Mouse (Mus musculus): ENCODE results near the gene Rfc5.

Rfc5 gene

DNA sequence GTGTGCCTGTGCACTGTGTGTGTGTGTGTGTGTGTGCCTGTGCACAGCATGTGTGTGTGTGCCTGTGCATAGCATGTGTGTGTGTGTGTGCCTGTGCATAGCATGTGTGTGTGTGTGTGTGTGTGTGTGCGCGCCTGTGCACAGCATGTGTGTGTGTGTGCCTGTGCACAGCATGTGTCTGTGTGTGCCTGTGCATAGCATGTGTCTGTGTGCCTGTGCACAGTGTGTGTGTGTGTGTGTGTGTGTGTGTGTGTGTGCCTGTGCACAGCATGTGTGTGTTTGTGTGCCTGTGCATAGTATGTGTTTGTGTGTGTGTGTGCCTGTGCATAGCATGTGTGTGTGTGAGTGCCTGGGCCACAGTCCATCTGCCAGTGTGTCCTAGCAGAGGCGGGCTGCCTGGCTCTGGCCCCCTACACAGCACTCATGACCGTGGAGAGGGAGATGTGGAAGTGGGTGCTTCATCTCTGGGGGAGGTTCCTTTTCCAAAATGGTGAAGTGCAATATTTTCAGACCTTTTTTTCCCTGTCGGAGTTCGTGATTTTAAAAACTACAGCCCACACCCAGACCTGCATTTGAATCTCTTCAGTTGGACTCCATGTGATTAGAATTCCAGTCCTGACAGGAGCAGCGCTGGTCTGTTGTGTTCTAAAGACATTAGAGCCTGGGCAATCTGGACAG is 14.3 kb downstream of the Rfc5 start:
- no peak for DNase-seq (ENCODE audit: low spot score in 2 of 2)

DNA sequence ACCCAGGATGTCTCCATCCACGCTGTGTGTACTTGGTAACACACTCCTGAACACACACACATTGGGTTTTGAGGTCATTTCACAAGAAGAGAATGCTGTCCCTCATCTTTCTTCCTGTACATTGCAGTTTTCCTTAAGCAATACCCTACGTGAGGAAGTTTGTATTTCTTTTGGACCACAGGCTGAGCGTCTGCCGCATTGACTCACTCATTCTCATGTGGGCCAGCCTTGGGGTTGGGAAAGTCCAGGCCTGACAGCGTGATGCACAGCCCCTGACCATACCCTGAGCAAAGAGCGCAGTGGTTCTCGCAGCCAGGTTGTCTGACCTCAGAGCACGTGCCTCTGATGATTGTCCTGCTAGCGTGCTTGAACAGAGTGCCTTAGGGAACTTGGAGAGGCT is 15.4 kb downstream of the Rfc5 start:
- no peak for DNase-seq (ENCODE audit: low spot score in 2 of 2)

DNA sequence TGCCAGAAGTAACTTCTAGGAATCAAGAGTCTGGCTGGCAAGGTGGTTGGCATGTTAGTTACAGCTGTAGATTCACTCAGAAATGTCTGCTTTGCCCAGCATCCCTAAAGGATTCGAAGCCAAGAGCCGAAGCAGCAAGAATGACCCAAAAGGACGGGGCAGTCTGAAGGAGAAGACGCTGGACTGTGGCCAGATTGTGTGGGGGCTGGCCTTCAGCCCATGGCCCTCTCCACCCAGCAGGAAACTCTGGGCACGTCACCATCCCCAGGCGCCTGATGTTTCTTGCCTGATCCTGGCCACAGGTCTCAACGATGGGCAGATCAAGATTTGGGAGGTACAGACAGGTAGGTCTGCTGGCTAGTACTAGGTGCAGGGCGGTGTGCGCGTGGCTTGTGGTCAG is 18.3 kb downstream of the Rfc5 start:
- no peak for DNase-seq (ENCODE audit: low spot score in 2 of 2)

GRCm38 (mm10) chr5:117367206-117367605 is 21.6 kb downstream of the Rfc5 start:
- no peak for DNase-seq (ENCODE audit: low spot score in 2 of 2)

DNA sequence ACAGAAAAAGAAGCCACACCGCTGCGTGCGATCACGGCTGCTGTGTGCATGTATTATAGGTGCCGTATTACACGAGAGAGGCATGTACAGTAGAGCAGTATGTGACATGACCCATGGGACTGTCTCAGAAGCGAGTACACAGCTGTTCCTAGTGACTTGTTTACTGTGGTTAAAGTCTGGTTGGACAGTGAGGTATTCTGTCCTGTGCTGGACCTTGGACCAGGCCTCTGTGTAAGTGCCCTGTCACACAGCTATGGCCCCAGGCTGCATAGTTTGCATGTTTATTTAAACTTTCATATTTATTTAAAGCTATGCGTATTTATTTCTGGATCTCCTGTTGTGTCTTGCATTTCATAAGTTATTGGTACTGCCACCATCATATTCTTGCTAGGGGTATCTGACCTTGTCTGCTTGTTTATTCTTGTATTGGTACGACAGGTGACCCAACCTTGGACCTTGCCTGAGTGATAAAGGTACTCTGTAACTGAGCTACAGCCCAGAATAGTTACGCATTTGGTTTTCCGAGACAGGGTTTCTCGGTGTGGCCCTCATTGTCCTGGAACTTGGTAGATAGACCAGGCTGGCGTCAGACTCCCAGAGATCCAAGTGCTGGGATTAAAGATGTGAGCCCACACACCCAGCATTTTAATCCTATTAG is 22.8 kb downstream of the Rfc5 start:
- DNase-seq (ENCODE audit: low spot score in 2 of 2), result no peak

DNA sequence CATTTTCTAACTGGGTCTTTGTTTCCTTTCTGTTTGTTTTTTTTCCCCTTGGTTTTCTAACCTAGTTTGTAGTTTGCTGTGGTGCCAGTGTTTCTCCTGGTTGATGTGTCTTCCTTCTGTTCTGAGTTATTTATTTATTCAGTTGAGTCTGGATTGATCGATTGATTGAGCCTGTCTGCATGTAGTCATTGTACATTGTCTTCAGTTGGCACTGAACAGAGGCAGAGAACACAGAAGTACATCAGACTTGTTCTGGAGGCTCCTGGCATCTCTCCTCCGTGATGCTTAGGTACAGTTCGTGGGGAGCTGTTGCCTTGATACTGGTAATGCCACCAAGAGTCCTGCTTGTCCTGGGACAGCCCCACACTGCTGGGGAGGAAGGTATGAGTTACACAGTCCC is 24.0 kb downstream of the Rfc5 start:
- no peak for DNase-seq (ENCODE audit: low spot score in 2 of 2)

DNA sequence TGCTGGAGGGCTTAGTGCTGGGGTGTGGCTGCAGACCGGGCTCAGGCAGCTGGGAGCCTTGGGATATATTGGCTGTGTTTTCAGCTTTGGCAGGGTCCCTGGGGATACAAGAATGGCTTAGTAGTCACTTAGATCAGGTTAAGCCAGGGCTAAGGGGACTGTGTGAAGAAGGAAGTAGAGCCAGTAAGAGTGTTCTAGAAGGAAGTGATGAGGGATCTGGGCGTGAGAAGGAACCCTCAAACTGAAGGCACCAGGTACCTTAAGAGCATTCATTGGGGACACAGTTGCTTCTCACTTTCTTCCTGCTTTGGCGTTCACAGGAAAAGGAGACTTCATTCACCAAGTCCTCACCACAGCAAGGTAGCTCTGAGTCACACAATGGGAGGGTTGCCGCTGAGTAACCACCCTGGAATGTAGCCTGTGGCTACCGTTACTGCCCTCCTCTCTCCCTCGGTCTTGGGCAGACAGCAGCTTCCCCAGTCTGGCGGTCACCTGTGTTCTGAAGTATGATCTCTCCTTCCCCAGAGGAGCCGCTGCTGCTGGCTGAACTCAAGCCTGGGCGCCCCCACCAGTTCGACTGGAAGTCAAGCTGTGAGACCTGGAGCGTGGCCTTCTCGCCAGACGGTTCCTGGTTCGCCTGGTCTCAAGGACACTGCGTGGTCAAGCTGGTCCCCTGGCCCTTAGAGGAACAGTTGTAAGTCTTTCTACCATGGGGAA is 25.6 kb downstream of the Rfc5 start:
- DNase-seq (ENCODE audit: low spot score in 2 of 2), result no peak

DNA sequence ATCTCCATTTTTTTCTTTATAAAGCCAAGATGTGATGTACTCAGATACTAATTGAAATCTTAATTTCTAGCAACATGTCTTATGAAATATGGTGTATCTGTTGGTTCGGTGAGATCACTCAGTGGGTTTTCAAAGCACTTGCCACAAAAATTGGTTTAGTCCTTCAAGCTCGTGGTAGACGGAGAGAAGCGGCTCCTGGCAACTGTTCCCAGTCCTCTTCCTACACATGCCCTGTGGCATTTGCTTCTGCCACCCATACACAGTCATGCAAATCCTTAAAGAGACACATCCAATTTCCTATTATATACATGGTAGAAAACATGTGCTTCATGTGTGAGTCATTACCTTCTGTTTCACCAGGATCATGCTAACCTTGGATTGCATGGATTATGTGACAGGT is 27.3 kb downstream of the Rfc5 start:
- no peak for DNase-seq (ENCODE audit: low spot score in 2 of 2)

GRCm38 (mm10) chr5:117360631-117361541 is 28.0 kb downstream of the Rfc5 start:
- DNase-seq (ENCODE audit: low spot score in 2 of 2), result no peak

- no peak for DNase-seq (ENCODE audit: low spot score in 2 of 2)
These were observed 28.7 kb downstream of the Rfc5 start for GRCm38 (mm10) chr5:117360228-117360515.

- DNase-seq (ENCODE audit: low spot score in 2 of 2), result no peak
These were observed 29.2 kb downstream of the Rfc5 start for GRCm38 (mm10) chr5:117359497-117360227.

DNA sequence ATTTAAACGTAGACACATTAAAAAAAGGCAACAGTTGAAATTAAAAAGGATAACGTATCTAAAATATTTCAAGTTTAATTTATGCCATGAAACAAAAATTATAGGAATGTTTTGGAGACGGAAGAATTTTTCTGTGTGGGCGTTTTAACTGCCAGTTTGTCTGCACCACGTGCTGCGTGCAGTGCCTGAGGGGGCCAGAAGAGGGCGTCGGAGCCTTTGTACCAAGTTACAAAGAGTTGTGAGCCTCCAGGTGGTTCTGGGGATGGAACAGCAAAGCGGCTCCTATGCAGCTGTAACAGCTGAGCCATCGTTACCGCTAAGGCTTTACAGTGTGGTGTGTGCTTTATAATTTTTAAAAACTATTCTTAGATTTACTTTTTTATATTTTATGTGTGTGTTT is 30.1 kb downstream of the Rfc5 start:
- DNase-seq (ENCODE audit: low spot score in 2 of 2), result peak; percentile 90 to 91

DNA sequence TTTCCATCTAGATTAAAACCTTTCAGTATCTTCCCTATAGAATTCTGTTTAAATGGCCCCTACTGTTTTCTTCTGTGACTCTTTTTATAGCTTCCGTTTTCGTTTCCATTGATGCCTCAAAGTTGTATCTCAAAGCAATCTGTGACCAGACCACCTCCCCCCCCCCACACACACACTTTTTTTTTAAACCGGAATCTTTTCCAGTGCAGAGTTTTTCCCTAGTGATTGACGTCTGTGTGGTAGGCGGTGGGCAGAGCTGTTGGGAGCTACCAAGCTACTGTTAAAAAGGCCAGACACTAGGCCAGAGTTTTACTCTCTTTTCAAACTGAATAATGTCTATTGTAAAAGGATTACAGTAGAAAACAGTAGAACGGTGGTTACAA is 30.6 kb downstream of the Rfc5 start:
- DNase-seq (ENCODE audit: low spot score in 2 of 2), result no peak

DNA sequence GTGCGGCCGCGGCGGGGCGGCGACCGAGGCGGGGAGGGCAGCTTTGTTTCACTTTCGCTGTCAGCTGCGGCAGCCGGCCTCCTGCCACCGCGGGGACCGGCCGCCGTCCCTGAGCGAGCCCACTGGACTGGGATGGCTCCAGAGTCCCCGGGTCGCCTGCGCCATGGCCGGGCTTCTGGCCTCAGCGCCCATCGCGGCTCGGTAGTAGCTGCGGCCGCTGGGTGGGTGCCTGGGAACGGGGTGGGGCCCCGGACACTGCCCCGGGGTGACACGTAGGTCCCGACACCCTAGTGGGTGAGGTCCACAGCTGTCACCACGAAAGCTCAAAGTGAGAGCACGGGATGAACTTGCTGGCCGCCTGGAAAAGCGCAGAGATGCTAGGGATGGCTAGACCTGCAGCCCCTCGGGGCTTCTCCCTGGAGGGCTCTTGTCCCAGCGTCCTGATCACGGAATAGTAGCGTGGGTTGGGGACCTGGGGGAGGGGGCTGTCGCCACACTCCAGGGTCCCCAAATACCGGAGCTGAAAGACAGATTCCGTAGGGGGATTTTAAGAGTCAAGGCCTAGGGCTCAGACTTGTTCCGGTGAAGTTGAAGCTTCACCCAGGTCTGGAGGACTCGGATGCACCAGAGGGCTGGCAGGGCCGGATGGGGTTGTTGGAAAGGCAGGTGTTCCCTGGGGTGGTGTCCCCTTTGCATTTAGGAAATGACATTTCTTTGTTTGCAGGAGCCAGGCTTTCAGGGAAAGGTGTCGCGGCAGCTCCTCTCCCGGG is 31.2 kb downstream of the Rfc5 start:
- DNase-seq (ENCODE audit: low spot score in 2 of 2), result peak; percentile 40 to 64

DNA sequence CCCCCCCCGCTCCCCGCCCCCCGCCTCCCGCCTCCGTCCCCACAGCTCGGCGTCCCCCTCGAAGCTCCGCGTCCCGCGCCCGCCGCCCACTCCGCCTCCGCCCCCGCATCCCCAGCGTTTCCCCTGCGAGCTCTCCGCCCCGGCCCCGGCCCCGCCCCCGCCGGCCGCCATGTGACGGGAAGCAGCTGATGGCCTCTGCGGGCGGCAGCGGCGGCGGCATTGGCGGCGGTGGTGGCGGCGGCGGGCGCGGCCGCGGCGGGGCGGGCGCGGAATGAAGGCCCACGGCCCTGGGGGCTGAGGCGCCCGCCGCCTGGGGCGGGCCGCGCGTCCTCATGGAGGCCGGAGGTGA is 31.7 kb downstream of the Rfc5 start, which contains the start of gene Wsb2:
TSS of gene Wsb2 (plus strand) at position 176 of the 349 bp plus-strand sequence.
- DNase-seq (ENCODE audit: low spot score in 2 of 2), result peak; percentile 89 to 92

DNA sequence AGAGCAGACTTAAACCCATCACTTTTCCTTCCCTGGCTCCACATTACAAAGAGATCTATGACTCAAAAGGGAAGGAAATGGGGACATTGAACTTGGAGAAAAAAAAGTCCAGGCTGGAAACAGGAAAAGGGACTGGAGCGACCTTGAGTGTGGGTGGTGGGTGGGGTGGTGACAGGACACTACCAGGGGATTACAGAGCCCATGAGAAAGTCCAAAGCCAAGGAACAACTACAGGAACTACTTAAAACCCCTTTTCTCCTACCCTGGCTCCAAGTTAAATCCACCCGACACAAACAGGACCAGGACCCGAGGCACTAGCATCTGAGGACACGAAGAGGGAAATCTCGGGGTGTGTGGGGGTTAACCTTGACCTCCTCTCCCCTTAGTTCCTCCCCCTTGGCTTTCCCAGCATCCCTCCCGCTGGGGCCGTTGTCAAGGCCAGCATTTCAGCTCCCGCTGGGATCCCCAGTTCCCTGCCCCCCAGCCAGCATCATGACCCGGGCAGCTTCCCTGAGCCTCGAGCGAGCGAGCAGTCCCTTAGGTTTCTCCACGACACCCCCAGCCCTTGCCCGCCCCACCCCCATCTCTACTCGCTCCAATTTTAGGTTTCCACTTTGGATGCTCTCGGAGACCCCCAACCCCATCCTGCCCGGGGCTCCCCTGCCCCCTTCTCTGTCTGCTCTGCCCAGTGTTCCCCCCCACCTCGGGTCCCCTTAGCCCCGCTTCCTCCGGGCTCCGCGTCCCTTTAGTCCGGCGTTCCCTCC is 32.3 kb downstream of the Rfc5 start:
- peak; percentile 65 to 67 for DNase-seq (ENCODE audit: low spot score in 2 of 2)

- no peak for DNase-seq (ENCODE audit: low spot score in 2 of 2)
These were observed 33.1 kb downstream of the Rfc5 start for GRCm38 (mm10) chr5:117355648-117356303.

- no peak for DNase-seq (ENCODE audit: low spot score in 2 of 2)
These were observed 34.7 kb downstream of the Rfc5 start for GRCm38 (mm10) chr5:117354121-117354520.

GRCm38 (mm10) chr5:117348279-117348678 is 40.6 kb downstream of the Rfc5 start:
- DNase-seq (ENCODE audit: low spot score in 2 of 2), result peak; percentile 76 to 77

All from right cerebral cortex, postnatal 10 days (tissue).